Mouse (Mus musculus): ENCODE data around the gene Poc5. TPM values are rescaled to one million over a fixed set of nuclear protein-coding genes. Genes with fewer than 3 reads are reported as not detected.
A peak's percentile ranks its signal among the peaks of the same experiment; 100 is the strongest.

Poc5 gene
- total and polyA plus RNA-seq, 2 experiments from 2014 or later: 22.4 to 34.9 TPM

GRCm38 (mm10) chr13:96414384-96414783 lies 26.3 kb downstream of the Poc5 start:
- Histone ChIP-seq H3K9ac (no peak overlapping the region), H3K27me3 (ENCODE audit: insufficient read depth, low read length) (no peaks in the 10 kb centered on the region), H3K36me3 (ENCODE audit: insufficient read depth) (peaks cover 38% of the 10 kb centered on the region), H3K9me3 (ENCODE audit: low read length) (no peaks in the 10 kb centered on the region), H3K27ac (ENCODE audit: low read depth, low read length) (no peak overlapping the region), H3K4me3 (ENCODE audit: low read depth, low read length) (no peak overlapping the region), H3K4me2 (ENCODE audit: low read depth) (no peak overlapping the region), H3K4me1 (ENCODE audit: insufficient read depth) (no peaks in the 10 kb centered on the region)
- 88% methylated on average over 6 of the region's 6 CpGs for WGBS
- no peak for ATAC-seq
- DNase-seq: no peak
- TF ChIP-seq CTCF (IDR thresholded peaks at IDR 0.05; ENCODE audit: low read depth): no peak

DNA sequence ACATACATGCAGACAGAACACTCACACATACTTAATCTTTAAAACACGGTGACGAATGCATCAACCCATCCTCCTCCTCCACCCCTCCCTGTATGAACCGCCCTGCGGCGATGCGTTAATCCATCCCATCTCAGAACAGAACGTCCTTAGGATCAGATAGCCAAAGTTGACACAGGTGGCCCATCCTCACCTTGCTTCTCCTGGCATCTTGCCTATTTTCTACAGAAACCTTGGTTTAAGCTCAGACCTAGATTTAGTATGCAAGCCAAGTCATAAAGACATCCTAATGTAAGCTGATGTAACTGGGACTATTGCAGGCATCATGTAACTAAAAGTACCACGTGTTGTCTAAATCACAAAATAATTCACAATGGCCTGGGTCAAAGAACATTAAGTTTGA lies 28.3 kb downstream of the Poc5 start:
- no peak overlapping the region for H3K9ac ChIP-seq
- H3K27ac ChIP-seq (ENCODE audit: low read depth, low read length): no peak overlapping the region
- DNase-seq (no peak), ATAC-seq (no peak)
- no peak for TF ChIP-seq CTCF (IDR thresholded peaks at IDR 0.05; ENCODE audit: low read depth)
- no peak overlapping the region for H3K4me3 ChIP-seq (ENCODE audit: low read depth, low read length)
- no peaks in the 10 kb centered on the region for H3K9me3 ChIP-seq (ENCODE audit: low read length)
- no peak overlapping the region for H3K4me2 ChIP-seq (ENCODE audit: low read depth)
- peaks cover 26% of the 10 kb centered on the region for H3K36me3 ChIP-seq (ENCODE audit: insufficient read depth)
- H3K4me1 ChIP-seq (ENCODE audit: insufficient read depth): no peaks in the 10 kb centered on the region
- WGBS: 93% methylated on average over 8 of the region's 8 CpGs
- no peaks in the 10 kb centered on the region for H3K27me3 ChIP-seq (ENCODE audit: insufficient read depth, low read length)

DNA sequence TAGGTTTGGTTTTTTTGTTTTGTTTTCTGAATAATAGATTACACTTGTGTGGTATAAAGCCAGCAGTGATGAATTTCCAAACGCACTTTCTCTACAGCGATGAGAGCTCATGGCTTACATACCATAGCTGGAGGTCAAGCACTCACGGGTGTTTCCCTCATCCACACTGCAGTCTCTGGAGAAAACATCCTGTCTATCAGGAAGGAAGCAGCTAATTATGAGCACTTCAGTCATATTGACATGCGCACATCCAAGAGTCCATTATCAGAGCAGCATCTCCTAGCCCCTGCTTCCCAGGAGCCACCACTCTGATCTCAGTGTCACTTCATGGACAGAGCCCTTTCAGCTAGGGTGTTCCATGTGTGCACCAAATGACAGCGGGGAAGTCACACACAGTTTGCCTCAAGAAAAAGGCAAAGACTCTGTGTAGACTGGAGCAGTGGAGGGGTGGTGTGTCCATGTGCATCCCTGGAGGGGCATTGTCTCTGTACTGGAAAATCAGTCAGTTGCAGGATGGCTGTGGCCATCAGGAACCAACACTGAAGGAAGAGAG lies 29.2 kb downstream of the Poc5 start:
- WGBS: 87% methylated on average over 5 of the region's 5 CpGs
- Histone ChIP-seq H3K27me3 (ENCODE audit: insufficient read depth, low read length) (no peaks in the 10 kb centered on the region), H3K36me3 (ENCODE audit: insufficient read depth) (peaks cover 21% of the 10 kb centered on the region), H3K4me1 (ENCODE audit: insufficient read depth) (no peaks in the 10 kb centered on the region), H3K27ac (ENCODE audit: low read depth, low read length) (no peak overlapping the region), H3K9ac (no peak overlapping the region), H3K4me2 (ENCODE audit: low read depth) (no peak overlapping the region), H3K4me3 (ENCODE audit: low read depth, low read length) (no peak overlapping the region), H3K9me3 (ENCODE audit: low read length) (no peaks in the 10 kb centered on the region)
- no peak for TF ChIP-seq CTCF (IDR thresholded peaks at IDR 0.05; ENCODE audit: low read depth)
- ATAC-seq (no peak), DNase-seq (no peak)

DNA sequence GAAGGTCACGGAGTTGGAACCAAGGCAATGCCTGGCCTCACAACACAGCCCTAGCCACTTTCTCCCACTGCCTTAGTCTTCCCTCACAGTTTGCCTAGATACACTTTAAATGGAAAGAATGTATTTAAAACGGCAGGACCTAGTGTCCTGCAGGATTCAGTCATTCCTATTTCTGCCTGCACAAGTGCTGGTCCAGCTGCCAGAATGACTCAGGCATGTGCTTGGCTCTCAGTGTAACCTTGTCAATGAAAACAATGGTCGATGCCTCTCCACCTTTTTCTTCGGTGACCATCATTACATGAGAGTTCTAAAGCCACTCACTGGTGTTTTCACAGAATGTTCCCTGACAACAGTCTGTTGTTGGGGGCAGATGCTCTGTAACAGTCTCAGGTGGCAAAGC lies 30.4 kb downstream of the Poc5 start:
- TF ChIP-seq CTCF (IDR thresholded peaks at IDR 0.05; ENCODE audit: low read depth): no peak
- 88% methylated on average over 4 of the region's 4 CpGs for WGBS
- Histone ChIP-seq H3K27me3 (ENCODE audit: insufficient read depth, low read length) (no peaks in the 10 kb centered on the region), H3K9ac (no peak overlapping the region), H3K4me3 (ENCODE audit: low read depth, low read length) (no peak overlapping the region), H3K27ac (ENCODE audit: low read depth, low read length) (no peak overlapping the region), H3K4me1 (ENCODE audit: insufficient read depth) (no peaks in the 10 kb centered on the region), H3K9me3 (ENCODE audit: low read length) (no peaks in the 10 kb centered on the region), H3K36me3 (ENCODE audit: insufficient read depth) (peaks cover 21% of the 10 kb centered on the region), H3K4me2 (ENCODE audit: low read depth) (no peak overlapping the region)
- no peak for DNase-seq
- ATAC-seq: no peak

DNA sequence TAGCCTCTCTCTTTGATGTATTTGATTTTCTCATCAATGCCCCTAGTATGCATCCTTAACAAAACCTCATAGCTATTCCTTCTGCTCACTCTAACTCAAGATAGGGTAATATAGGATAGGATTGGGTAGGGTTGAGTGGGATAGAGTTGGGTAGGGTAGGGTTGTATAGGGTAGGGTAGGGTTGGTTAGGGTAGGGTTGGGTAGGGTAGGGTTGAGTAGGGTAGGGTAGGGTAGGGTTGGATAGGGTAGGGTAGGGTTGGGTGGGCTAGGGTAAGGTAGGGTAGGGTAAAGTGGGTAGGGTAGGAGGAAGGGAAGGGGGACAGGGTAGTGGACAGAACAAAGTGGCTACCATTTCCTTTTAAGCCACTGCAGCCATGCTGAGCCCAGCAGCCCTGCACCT lies 33.1 kb downstream of the Poc5 start:
- Histone ChIP-seq H3K27me3 (ENCODE audit: insufficient read depth, low read length) (no peaks in the 10 kb centered on the region), H3K4me2 (ENCODE audit: low read depth) (no peak overlapping the region), H3K4me3 (ENCODE audit: low read depth, low read length) (no peak overlapping the region), H3K9me3 (ENCODE audit: low read length) (no peaks in the 10 kb centered on the region), H3K36me3 (ENCODE audit: insufficient read depth) (peaks cover 12% of the 10 kb centered on the region), H3K9ac (no peak overlapping the region), H3K27ac (ENCODE audit: low read depth, low read length) (no peak overlapping the region), H3K4me1 (ENCODE audit: insufficient read depth) (no peaks in the 10 kb centered on the region)
- TF ChIP-seq CTCF (IDR thresholded peaks at IDR 0.05; ENCODE audit: low read depth): no peak
- DNase-seq (no peak), ATAC-seq (no peak)

DNA sequence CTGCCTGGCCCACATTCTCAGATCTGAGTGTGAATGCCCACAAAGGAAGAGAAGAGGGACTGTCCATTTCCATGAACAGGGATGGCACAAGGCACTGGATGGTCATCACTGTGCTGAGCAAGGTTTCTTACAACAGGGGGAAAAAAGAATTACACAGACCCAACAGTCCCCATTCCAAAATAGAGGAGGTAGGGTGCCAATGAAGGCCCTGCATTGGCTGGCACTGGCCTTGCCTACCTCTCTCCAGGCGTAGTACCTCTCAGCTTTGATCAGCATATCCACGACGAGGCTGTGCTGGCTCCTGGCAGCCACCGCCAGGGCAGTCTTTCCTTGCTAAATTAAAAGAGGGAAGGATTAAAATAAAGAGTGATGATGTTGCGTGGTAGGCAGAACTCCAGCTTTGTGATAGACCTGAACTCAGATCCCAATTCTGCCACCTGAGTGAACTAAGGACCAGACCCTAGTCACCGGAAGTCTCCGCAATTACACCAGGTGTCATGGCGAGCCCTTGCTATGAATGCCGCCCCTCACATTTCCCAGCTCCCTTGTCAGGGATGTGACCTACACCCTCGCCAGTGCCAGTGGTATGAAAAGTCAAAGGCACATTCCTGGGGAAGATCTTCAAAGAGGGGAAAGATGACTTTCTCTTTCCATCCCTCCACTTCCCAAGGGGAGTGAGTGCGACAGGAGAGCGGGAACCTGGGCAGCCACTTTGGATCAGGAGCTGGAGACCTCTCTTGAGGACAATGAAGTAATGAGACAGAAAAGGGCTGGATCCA lies 36.6 kb downstream of the Poc5 start:
- TF ChIP-seq CTCF (IDR thresholded peaks at IDR 0.05; ENCODE audit: low read depth): no peak
- no peak for DNase-seq
- no peak overlapping the region for H3K4me3 ChIP-seq (ENCODE audit: low read depth, low read length)
- H3K27me3 ChIP-seq (ENCODE audit: insufficient read depth, low read length): no peaks in the 10 kb centered on the region
- H3K27ac ChIP-seq (ENCODE audit: low read depth, low read length): no peak overlapping the region
- no peak overlapping the region for H3K9ac ChIP-seq
- 88% methylated on average over 12 of the region's 12 CpGs for WGBS
- no peaks in the 10 kb centered on the region for H3K4me1 ChIP-seq (ENCODE audit: insufficient read depth)
- no peak overlapping the region for H3K4me2 ChIP-seq (ENCODE audit: low read depth)
- H3K36me3 ChIP-seq (ENCODE audit: insufficient read depth): no peaks in the 10 kb centered on the region
- no peak for ATAC-seq
- H3K9me3 ChIP-seq (ENCODE audit: low read length): no peaks in the 10 kb centered on the region

DNA sequence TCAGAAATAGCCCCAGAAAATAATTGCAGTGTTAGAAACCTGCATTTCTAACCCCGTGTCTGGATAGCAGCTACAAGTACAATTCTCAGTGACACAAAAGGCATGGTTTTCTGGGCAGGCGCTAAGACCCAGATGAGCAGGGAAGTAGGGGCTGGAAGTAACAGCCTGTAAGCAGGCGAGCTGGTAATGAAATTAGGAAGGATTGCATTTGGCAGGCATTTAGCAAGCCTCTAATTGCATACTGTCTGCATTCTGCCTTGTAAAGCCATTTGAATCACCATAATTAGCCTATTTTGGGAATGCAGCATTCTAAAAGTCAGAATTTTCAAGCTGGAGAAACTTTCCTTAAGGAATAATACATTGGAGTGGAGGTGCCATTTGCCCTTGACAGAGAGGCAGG lies 38.0 kb downstream of the Poc5 start:
- peak; percentile 76 for DNase-seq
- H3K9ac ChIP-seq: no peak overlapping the region
- no peaks in the 10 kb centered on the region for H3K27me3 ChIP-seq (ENCODE audit: insufficient read depth, low read length)
- 19% methylated on average over 3 of the region's 3 CpGs for WGBS
- no peak overlapping the region for H3K4me3 ChIP-seq (ENCODE audit: low read depth, low read length)
- no peaks in the 10 kb centered on the region for H3K9me3 ChIP-seq (ENCODE audit: low read length)
- no peaks in the 10 kb centered on the region for H3K36me3 ChIP-seq (ENCODE audit: insufficient read depth)
- ATAC-seq: peak; percentile 87
- H3K27ac ChIP-seq (ENCODE audit: low read depth, low read length): peak overlapping the region; percentile 42; the same call in 1 of the 2 replicates
- H3K4me2 ChIP-seq (ENCODE audit: low read depth): no peak overlapping the region
- no peak for TF ChIP-seq CTCF (IDR thresholded peaks at IDR 0.05; ENCODE audit: low read depth)
- no peaks in the 10 kb centered on the region for H3K4me1 ChIP-seq (ENCODE audit: insufficient read depth)
